Mouse (Mus musculus): ENCODE measurements at regions not wholly inside any gene's neighbourhood (a gene's known extent, or its start where the extent isn't known, plus 50 kb on each side); places are given as distances from the start of the nearest gene placed in this dataset.

DNA sequence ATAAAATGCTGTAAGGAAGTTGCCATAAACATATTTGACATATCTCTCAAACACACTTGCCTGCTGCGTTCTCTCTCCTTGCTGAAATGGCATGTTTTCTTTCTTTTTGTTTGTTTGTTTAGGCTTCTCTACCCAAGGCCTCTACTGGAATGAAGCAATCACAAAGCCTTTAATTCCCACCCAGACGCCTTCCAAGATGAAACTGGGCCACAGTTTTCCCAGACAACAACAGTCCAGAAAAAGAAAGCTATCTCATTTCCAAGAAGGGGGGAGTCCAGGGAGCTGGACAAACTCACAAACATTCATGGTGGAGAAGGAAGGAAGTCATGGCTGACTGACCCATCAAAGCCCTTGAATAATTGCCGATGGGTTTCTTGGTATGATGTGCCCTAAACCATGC, 234.1 kb downstream of the Gm45692 start:
- DNase-seq (ENCODE audit: low spot score in 2 of 2) = no peak

DNA sequence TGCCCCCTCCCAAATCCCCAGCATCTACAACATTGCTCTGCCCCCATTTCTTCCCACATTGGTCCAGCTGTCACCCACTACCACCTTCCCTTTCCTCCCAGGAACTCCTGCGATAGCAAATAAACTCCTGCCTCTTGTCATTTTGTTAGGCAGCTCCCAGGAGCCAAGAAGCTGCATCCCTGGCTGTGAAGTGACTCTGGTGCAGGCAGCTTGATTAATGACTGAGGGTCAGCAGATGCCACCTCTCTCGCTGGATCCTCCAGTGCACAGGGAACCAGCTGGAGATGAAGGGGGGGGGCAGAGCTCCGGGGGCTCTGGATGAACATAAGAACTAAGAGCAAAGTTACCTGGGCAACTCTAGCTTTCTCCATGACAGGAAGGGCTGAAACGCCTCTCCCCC, 235.2 kb downstream of the Gm45692 start:
- no peak for DNase-seq (ENCODE audit: low spot score in 2 of 2)

DNA sequence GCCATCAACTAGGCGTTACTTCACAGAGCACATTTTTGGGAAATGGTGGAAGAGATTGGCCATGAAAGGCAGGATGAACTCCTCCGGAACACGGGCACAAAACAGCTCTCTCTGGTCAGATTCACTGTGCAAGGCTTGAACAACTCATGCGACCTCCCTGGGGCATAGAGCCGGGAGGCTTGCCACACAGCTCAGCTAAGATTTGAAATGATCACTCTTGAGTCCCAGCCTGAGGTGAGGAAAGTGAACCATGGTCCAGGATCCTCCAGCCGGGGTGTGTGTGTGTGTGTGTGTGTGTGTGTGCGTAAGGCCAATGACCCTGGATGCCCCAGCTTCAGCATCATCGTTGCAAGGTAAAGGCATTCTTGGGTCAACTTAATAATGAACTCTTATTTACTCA, 237.5 kb downstream of the Gm45692 start:
- no peak for DNase-seq (ENCODE audit: low spot score in 2 of 2)

DNA sequence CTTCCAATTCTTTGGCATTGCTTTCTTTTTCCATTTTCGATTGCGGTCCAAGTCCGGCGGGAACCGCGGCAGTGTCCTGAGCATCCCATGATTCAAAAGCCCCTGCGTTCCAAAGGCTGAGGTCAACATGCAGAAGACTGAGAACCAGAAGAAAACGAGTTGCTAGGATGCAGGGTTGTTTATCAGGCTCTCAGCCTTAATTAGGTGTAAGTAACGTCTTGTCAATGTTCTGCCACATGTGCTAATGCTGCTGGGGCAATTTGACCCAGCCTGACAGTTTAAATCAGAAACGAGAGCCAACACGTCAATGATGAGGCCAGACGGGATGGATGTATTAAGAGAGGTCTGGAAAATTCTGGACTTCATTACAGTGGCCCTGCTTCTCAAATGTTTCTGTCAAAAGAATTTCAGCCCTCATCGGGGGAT, 239.4 kb downstream of the Gm45692 start:
- DNase-seq (ENCODE audit: low spot score in 2 of 2) = no peak

DNA sequence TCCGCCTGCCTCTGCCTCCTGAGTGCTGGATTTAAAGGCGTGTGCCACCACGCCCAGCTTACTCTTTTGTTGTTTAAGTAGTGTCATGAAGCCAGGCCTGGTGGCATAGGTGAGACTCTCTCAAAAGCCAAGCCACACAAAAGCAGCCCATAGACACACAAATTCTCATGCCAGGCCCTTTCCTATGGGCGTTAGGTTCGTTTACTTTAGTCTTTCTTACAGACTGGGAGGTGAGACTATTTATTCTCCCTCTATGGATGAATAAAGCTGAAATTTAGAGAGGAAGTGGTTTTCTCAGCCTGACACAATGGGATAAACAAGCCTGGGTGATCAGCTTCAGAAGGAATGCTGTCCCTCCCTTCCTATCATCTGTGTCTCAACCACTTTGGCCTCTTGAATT, 243.0 kb downstream of the Gm45692 start:
- no peak for DNase-seq (ENCODE audit: low spot score in 2 of 2)

DNA sequence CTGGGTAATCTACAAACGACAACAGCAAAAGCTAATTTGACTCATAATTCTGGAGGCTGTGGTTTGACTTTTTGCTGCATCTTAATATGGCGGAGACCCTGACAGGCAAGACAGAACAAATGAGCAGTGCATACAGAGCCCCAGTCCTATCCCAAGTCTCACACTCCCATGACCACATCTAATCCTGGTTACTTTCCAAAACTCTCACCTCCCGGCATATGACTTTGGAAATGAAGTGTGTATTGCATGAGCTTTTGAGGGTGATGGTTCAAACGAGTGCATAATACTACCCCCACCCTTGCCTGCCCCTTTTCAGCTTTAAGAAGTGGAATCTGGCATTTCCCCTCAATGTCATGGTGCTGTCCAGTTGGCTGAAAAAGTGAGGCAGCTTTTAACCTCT, 244.3 kb downstream of the Gm45692 start:
- no peak for DNase-seq (ENCODE audit: low spot score in 2 of 2)

DNA sequence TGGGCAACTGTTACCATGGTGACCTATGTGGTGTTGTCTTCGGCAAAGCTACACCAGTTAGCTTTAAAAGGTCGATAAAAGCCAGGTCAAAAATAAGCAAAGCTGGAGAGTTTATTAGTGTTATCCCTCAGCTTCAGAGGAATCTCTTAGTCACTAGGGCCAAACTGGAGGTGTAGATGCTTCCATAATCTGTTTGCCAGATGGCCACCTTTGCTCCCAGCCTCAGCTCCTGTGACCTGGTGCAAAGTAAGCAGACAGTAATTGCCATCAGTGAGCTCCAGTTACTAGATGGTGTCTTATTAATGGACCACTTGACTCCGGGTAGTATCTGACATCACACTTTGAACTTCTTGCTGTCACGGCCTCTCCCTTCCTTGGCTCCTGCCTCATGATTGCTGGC, 245.3 kb downstream of the Gm45692 start:
- no peak for DNase-seq (ENCODE audit: low spot score in 2 of 2)

DNA sequence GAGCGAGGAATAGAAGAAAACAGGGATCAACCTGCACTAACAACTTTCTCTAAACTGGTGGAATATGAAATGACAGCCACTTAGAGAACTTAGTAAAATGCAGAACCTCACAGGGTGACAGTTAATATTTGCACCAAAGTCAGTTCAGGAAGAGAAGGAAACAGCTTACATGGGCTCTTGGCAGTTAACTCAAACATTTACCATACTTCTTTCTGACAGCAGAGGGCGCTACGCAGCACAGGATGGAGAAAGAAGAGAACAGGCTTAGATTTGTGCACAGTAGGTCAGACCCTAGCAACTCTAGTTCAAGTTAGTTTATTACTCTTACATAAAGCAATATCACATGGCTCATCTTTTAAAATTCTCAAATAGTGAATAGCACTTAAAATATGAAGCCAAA, 261.3 kb downstream of the Gm45692 start:
- DNase-seq (ENCODE audit: low spot score in 2 of 2) = peak in 1 of 2 experiments; percentile 80

DNA sequence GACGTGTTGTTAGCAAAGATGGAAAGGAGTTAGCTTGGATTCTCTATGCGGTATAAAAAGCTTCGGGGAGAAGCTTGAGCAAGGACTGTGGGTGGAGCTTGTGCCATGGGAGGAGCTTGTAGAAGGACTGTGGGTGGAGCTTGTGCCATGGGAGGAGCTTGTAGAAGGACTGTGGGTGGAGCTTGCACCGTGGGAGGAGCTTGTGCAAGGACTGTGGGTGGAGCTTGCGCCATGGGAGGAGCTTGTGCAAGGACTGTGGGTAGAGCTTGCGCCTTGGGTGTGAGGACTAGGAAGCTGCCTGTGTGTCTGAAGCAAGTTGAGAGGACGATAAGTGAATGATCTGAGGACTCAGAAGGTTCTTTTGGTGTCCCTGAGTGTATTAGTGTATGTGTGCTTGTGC, 263.1 kb downstream of the Gm45692 start:
- no peak for DNase-seq (ENCODE audit: low spot score in 2 of 2)

DNA sequence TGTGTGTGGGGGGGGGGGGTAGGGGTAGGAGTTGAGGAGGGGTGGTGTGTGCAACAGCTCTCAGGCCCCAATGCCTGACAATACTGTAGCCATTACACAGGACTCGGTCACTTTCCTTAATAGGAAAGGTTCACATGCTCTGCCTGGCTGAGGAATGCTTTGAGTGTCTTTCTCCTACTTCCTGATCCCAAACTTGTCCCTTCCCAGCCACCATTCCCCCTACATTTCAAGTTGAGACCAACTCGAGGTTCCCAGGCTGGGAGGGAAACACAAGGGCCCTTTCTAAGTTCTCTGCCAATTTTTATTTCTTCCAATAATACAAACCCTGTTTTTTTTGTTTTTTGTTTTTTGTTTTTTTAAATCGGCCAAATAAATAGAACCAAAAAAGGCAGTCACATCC, 264.6 kb downstream of the Gm45692 start:
- no peak for DNase-seq (ENCODE audit: low spot score in 2 of 2)

DNA sequence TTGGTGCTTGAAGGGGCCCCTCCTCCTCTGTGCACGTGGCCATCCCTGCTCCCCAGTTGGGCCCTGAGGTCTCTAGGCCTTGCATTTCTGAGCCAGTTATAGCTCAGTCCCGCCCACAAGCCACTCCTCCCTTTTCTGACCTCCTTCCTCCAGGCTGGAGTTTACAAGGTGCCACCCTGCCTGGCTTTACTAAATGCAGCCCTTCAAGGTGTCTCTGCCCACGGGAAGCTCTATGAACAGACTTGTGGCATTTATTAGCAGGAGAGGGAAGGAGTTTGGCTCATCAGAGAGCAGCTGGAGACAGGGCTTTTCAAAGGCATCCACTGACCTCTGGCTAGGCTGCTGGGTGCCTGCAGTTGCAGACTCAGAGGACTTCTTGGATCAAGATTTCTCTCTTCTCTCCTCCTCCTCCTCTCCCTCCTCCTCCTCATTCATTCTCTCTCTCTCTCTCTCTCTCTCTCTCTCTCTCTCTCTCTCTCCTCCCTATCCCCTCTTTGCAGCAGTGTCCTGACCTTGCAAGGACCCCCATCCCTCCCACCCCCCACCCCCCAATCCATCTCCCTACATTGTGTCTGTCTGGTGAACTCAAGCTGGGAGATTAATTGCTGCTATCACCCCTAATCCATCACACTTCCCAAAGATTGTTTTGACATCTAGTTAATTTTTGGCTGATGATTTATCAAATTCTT, 265.1 kb downstream of the Gm45692 start:
- DNase-seq (ENCODE audit: low spot score in 2 of 2) = no peak

DNA sequence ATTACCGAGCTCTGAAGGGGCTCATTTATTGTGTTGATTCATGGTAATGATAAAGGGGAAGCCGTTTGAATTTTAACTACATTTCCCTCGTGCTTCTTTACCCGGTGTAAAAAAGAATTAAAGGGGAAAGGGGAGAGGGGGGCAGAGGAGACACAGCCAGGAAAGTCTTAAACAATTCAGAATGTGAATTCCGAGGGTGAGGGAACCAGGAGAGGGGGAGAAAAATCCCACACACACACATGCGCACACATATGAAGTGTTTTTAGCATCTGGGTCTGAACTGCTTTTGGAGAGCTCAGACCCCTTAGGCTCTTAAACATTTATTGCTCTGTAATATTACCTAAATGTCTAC, 265.6 kb downstream of the Gm45692 start:
- DNase-seq (ENCODE audit: low spot score in 2 of 2) = no peak

DNA sequence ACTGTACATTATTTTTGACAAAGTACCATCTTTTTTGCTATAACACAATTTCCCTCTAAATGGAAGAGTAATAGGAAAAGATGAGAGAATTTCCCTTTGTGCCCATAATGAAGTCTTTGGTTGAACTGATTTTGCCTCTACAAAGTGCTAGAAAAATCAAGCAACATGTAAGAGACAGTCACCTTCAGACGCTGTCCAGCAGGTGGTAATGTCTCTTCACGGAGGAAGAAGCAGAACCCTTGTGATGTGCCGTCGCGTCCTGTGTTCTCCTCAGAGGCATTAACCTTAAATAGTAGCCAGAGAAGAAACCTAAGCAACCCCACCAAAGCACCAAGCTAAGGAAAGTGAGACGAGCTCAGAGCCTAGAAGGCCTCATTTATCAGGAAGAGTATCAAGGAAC, 275.7 kb downstream of the Gm45692 start:
- DNase-seq (ENCODE audit: low spot score in 2 of 2) = no peak

DNA sequence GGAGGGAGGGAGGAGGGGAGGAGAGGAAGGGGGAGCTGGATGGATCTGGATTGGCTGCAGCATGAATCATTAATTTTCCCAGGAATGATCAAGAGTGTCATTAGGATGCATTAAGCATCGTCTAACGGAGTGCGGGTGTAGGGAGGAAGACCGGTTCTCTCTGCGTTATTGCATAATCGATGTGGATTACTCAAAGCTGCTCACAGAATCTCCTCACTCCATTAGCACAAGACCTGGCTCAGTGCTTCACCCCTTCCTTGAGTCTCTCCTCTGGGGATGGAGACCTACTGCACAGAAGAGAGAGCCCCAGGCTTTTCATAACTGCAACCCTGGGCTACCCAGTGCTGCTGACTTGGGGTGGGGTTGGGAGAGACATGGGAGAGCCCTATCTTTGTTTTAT, 300.7 kb downstream of the Gm45692 start:
- DNase-seq (ENCODE audit: low spot score in 2 of 2) = no peak

DNA sequence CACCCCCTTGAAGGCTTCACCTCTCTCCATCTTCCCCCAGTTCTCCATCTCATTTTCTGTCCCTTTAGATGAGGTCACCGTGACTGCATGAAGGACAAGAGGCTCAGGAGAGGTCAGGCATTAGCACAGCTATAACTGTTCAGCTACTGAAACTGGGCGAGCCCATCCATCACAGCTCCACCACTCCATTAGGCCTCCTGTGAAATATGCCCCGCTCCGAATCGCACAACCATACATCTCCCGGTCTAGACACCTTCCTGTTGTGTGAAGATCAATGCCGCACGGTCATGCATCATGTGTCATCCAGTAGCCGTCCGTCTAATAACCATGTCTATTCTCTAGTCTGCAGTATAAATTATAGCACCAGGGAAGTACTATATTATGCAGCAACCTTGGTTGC, 301.2 kb downstream of the Gm45692 start:
- no peak for DNase-seq (ENCODE audit: low spot score in 2 of 2)

DNA sequence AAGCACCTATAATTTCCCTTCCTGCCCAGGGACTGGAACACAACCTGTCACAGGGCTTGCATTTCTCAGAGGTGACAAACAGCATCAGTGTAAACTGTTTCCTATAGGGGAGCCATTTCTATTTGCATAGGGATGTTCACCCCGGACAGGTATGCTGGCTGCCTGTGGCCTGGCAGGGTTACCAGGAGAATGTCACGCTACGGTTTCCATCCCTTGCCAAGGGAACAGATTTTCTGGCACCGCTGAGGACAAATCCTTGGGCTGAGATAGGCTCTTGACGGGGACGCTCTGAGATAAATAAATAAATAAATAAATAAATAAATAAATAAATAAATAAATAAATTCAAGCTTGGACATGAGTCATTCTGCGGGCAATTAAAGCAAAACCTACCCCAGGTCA, 308.0 kb downstream of the Gm45692 start:
- no peak for DNase-seq (ENCODE audit: low spot score in 2 of 2)

DNA sequence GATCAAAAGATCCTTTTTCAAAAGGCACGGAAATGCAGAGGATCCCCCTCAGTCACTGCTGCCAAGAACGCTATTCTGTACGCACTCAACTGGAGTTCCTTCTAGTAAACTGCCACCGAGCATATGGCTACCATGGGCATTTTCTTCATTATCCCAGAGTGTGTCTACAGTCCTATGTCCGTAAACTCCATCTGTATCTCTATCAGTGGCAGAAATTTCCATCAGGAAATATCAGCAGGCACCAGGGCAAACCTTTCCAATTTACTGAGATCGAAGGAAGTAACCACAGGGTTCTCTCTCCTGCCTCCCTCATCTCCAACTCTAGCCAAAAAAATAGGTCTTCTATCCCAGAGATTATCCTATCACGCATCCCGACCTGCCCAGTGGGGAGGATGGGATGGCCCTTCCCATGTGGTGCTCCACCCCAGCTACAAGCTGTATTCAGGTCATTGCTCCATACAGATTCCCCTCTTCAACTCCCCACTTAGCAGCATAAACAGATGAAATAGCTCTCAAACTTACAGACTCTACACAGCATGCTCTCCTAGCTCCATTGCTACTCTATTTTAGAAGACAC, 310.5 kb downstream of the Gm45692 start:
- DNase-seq (ENCODE audit: low spot score in 2 of 2) = no peak

DNA sequence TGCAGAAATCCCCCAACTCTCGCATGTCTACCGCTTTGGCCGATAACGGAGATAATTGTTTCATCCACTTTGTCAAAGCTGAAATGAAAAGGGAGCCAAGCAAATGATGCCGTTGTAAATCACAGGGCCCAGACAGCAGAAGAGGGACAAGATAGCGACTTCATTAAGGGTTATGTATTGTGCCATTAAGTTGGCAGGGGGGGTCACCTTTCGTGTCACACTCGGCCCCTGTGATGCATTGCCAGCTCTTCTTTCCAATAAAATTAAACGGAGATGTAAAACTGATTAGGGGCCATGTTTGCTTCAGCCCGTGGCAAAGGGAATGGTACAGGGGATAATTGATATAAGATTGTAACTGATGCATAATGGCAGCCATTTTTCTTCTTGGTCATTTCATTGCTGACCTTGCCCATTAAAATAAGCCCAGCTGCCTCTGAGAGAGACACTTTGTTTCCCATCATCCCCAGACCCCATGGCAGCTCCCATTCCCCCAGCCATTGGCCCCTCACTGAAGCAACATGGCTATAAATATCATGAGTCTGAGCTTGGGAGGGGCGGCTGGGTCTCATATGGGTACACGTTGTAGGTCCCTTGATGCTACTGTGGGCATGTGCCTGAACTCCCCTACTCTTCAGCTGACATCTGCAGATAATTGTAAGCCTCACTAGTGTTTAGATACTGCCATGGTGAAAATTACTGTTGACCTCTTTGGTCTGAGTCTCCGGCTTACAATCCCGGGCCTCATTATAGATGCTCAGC, 313.0 kb downstream of the Gm45692 start:
- no peak for DNase-seq (ENCODE audit: low spot score in 2 of 2)

DNA sequence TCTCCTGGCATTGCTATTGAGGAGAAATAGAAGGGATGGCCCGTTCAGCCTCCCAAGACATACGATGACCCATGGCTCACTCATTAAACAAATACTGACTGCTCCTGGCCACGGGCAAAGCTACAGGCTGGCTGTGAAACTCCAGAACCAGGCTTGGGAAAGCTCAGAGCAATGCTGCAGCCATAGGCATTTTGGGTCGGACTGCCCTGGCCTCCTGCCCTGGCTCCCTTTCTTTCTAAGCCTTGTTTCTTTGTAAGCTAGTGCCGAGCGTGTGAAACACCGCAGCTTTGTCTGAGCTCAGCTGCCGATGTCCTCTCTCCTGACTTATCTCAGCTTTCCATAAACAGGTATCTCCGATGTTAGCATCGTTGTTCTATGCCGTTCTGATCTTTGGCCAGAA, 316.9 kb downstream of the Gm45692 start:
- no peak for DNase-seq (ENCODE audit: low spot score in 2 of 2)

DNA sequence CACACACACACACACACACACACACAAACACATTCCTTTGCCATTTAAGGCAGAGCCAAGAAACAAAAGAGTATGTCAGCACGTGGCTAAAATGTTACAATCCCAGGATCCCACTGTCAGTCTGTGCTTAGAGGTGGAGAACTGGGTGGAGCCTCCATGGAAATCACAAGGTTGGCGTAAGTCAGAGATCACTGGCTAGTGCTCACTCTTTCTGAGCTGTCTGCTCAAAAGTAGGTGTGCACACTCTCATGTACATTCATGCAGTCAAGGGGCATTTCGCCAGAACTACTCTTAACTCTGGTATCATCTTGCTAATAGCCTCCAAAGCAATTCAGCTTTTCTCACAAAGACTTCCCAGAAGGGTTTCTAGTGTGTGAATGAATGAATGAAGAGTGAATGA, 318.2 kb downstream of the Gm45692 start:
- DNase-seq (ENCODE audit: low spot score in 2 of 2) = no peak

DNA sequence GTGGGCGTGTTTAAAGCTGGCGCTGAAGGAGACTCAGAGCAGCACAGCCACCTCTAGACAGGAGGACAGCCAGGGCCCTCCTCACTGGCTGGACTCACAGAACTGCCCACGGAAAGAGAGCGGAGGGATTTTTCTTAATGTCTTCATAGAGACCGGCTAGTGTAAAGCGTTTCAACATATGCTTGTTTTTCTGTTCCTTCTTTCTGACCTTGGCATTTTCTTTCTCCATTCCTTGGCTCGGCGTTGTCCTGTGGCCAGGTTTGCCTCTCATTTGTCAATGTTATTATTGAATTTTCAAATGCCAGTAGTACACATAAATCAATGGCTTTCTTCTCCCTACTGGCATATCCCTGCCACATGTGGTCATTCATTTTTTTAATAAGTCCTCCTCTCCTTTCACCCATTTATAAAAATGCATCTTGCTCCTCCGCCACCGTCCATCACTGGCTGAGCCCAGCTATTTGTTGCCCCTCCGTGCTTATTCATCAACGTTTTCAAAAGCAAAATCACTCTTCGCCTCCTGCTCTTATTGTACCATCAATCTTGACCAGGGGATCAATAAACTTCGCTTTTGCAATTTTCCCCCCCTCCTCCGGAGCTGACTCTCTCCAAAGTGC, 319.0 kb downstream of the Gm45692 start:
- DNase-seq (ENCODE audit: low spot score in 2 of 2) = no peak

DNA sequence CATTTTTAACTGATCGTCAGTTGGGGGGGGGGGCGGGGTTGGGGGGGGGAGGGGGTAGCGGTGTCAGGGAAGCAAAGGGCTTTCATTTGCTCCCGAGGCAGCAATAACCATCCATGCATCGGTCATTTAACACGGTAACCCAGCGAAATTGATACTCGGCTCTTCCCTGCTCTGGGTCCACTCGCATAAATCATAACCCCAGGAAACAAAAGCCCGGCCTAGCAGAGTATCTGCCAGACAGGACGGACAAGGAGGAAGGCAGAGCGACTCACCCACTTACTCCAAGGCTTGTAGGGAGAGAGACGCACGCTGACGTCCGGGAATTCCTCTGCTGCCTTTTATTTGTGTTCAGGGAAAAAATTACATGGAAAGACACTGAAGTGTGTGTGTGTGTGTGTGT, 319.5 kb downstream of the Gm45692 start:
- DNase-seq (ENCODE audit: low spot score in 2 of 2) = no peak
